ENCODE assay signal across 7 mouse cellular contexts in the genomic region with DNA sequence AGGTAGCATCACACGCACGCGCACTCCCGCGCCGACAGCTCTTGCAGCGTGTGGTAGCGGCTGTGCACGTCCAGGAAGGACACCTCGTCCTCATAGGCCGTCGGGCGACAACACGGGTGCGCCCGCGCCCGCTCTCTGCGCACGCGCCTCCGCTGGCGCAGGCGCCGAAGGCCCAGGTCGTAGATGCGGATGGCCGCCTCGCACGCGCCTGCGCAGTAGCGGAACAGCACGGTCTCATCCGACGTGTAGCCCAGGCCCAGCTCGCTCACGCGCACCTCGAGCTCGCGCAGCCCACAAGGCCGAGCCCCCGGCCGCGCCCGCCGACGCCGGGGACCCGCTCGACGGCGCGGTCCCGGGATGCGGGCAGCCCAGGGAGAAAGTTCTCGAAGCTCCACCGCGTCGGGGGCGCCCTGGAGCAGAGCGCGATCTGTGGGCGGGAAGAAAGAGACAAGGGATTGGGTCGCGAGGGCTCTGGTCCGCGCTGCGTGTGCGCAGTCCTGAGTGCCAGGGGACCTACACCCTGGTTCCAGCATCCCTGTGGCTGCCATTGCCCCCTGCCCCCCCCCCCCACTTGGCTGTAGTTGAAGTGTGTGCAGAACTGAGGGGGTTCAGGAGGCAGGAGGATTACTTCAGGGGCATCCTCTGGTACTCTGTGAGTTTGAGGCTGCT. TPM values are rescaled to one million over a fixed set of nuclear protein-coding genes. Genes with fewer than 3 reads are reported as not detected.
DNase-seq lines count a peak whose midpoint lies in the region; ATAC-seq and TF ChIP-seq lines count a peak whose summit lies in the region.

No protein-coding gene starts in this region.

- H3K27ac ChIP-seq in ES-E14 (ENCODE audit: insufficient read depth, low read depth, low read length, poor library complexity, severe bottlenecking) = no peak overlapping the region
- H3K27ac ChIP-seq in forebrain, postnatal 0 days (ENCODE audit: low read depth, low read length) = no peak overlapping the region
- H3K27ac ChIP-seq in limb, embryonic 10.5 days = peak overlapping the region; percentile 56
- H3K27ac ChIP-seq in midbrain, embryonic 15.5 days = no peak overlapping the region

- peak; percentile 91 for ATAC-seq in forebrain, postnatal 0 days
- ATAC-seq in midbrain, embryonic 15.5 days (replicated peaks) = peak; percentile 82

- in situ Hi-C loops in ES-E14 (cut with MboI; ENCODE audit: low sequenced_read_pairs in 2 of 2, unreplicated experiment in 2 of 2) = no loop called here

- no peak for TF ChIP-seq CTCF in E14TG2a.4 (conservative IDR thresholded peaks at IDR 0.05; ENCODE audit: low read length)
- no peak for TF ChIP-seq CTCF in forebrain, postnatal 0 days (IDR thresholded peaks at IDR 0.05; ENCODE audit: low read depth)

- H3K36me3 ChIP-seq in E14TG2a.4 (ENCODE audit: insufficient read depth, low read length) (no peaks in the 10 kb centered on the region), ES-E14 (ENCODE audit: control insufficient read depth, insufficient read depth, low read length, poor library complexity, severe bottlenecking) (no peaks in the 10 kb centered on the region)
- H3K36me3 ChIP-seq in forebrain, postnatal 0 days (ENCODE audit: insufficient read depth) = no peaks in the 10 kb centered on the region
- 0 out of 2 replicates have a peak, but pooled peaks cover 3% of the 10 kb centered on the region for H3K36me3 ChIP-seq in limb, embryonic 10.5 days
- no peaks in the 10 kb centered on the region for H3K36me3 ChIP-seq in midbrain, embryonic 15.5 days (replicated peaks)

- H3K9ac ChIP-seq in ES-E14 (ENCODE audit: insufficient read depth, low read depth, low read length, poor library complexity, severe bottlenecking) = peak overlapping the region; percentile 41
- H3K9ac ChIP-seq in forebrain, postnatal 0 days = no peak overlapping the region
- no peak overlapping the region for H3K9ac ChIP-seq in midbrain, embryonic 15.5 days

- no peak for DNase-seq in ES-E14 (ENCODE audit: low read depth, low spot score)
- DNase-seq in forebrain, postnatal 0 days = peak; percentile 86
- peak; percentile 70 for DNase-seq in limb, embryonic 10.5 days (ENCODE audit: low spot score)
- no peak for DNase-seq in spleen, postnatal 14 days (ENCODE audit: low spot score in 2 of 2)
- DNase-seq in ovary, postnatal 14 days (ENCODE audit: low spot score) = no peak

- WGBS in forebrain, postnatal 0 days = 23% methylated on average over 71 of the region's 71 CpGs
- WGBS in limb, embryonic 10.5 days = 22% methylated on average over 71 of the region's 71 CpGs
- 23% methylated on average over 71 of the region's 71 CpGs for WGBS in midbrain, embryonic 15.5 days

- peaks cover 91% of the 10 kb centered on the region for H3K27me3 ChIP-seq in E14TG2a.4 (ENCODE audit: insufficient read depth, low read length)
- peaks cover 39% of the 10 kb centered on the region for H3K27me3 ChIP-seq in forebrain, postnatal 0 days (ENCODE audit: insufficient read depth, low read length)
- peaks cover 75% of the 10 kb centered on the region for H3K27me3 ChIP-seq in limb, embryonic 10.5 days (ENCODE audit: low read depth, poor library complexity, severe bottlenecking)
- H3K27me3 ChIP-seq in midbrain, embryonic 15.5 days (replicated peaks) = peaks cover 49% of the 10 kb centered on the region

- H3K9me3 ChIP-seq in E14TG2a.4 (ENCODE audit: low read length) = no peaks in the 10 kb centered on the region
- H3K9me3 ChIP-seq in ES-E14 (ENCODE audit: control insufficient read depth, insufficient read depth, low read depth, low read length) = no peaks in the 10 kb centered on the region
- no peaks in the 10 kb centered on the region for H3K9me3 ChIP-seq in forebrain, postnatal 0 days (ENCODE audit: low read length)
- no peaks in the 10 kb centered on the region; the same call in 1 of the 2 replicates for H3K9me3 ChIP-seq in limb, embryonic 10.5 days (replicated peaks)
- no peaks in the 10 kb centered on the region for H3K9me3 ChIP-seq in midbrain, embryonic 15.5 days

- H3K4me1 ChIP-seq in E14TG2a.4 (replicated peaks; ENCODE audit: low read depth, low read length) (peaks cover 55% of the 10 kb centered on the region), ES-E14 (ENCODE audit: control insufficient read depth in 2 of 2, insufficient read depth in 2 of 2, low read length in 2 of 2, poor library complexity in 1 of 2) (peaks cover 0 to 29% of the 10 kb centered on the region in 2 experiments; a peak in 1 of 4 replicates)
- no peaks in the 10 kb centered on the region for H3K4me1 ChIP-seq in forebrain, postnatal 0 days (ENCODE audit: insufficient read depth)
- peaks cover 41% of the 10 kb centered on the region for H3K4me1 ChIP-seq in limb, embryonic 10.5 days
- H3K4me1 ChIP-seq in midbrain, embryonic 15.5 days = 0 out of 2 replicates have a peak, but pooled peaks cover 4% of the 10 kb centered on the region

- peak overlapping the region; percentile 39 for H3K4me2 ChIP-seq in forebrain, postnatal 0 days (ENCODE audit: low read depth)
- H3K4me2 ChIP-seq in midbrain, embryonic 15.5 days = peak overlapping the region; percentile 46

- H3K4me3 ChIP-seq in E14TG2a.4 (replicated peaks; ENCODE audit: low read length) = peak overlapping the region; percentile 66
- H3K4me3 ChIP-seq in ES-E14 (ENCODE audit: insufficient read depth in 1 of 2, low read depth in 1 of 2, low read length in 2 of 2, poor library complexity in 1 of 2, severe bottlenecking in 1 of 2) = peak overlapping the region; percentile 23 to 50; a peak in 2 of 4 replicates
- H3K4me3 ChIP-seq in forebrain, postnatal 0 days (ENCODE audit: low read depth, low read length) = peak overlapping the region; percentile 36
- H3K4me3 ChIP-seq in limb, embryonic 10.5 days = peak overlapping the region; percentile 32
- H3K4me3 ChIP-seq in midbrain, embryonic 15.5 days = peak overlapping the region; percentile 36

TF ChIP-seq in ES-E14, 5 proteins besides CTCF, POLR2A, EP300 and RAD21:
- peak; percentile 17; the same call in 1 of the 2 replicates for TF ChIP-seq HCFC1 (IDR thresholded peaks at IDR 0.05; ENCODE audit: borderline replicate concordance, insufficient read depth, low read length)
- no peak for TF ChIP-seq MAFK (IDR thresholded peaks at IDR 0.05; ENCODE audit: insufficient read depth, low read depth, low read length)
- no peak for TF ChIP-seq ZC3H11A (IDR thresholded peaks at IDR 0.05; ENCODE audit: borderline replicate concordance, low read depth, low read length)
- TF ChIP-seq CHD2 (IDR thresholded peaks at IDR 0.05; ENCODE audit: low read depth, low read length) = no peak
- no peak for TF ChIP-seq ZNF384 (IDR thresholded peaks at IDR 0.05; ENCODE audit: low read depth, low read length)
TF ChIP-seq in ES-E14: peak in this region for 1.

RNA-seq across cellular contexts. Expression of gene Nrtn, which starts 5.8 kb away (rescaled TPM):
- 8.4 and 17.7 TPM in 2 replicates for total RNA-seq in ES-E14 (2012; rRNA removed)
- 1.9 and 5.4 TPM in 2 replicates for total RNA-seq in forebrain, postnatal 0 days (2014; rRNA removed)
- polyA plus RNA-seq in forebrain, postnatal 0 days (2015; fragmentation: Nextera tagmentation; extraction: Ambion mirVana) = 2.7 and 2.8 TPM in 2 replicates
- polyA plus RNA-seq in limb, embryonic 10.5 days (2016; fragmentation: Nextera tagmentation; extraction: Ambion mirVana) = 10.8 and 12.7 TPM in 2 replicates
- polyA plus RNA-seq in midbrain, embryonic 15.5 days (2015; fragmentation: Nextera tagmentation; extraction: Ambion mirVana) = 4.1 and 4.6 TPM in 2 replicates

RNA-seq across cellular contexts. Expression of gene Dus3l, which starts 13.0 kb away (rescaled TPM):
- total RNA-seq in ES-E14 (2012; rRNA removed) = 70.2 and 108 TPM in 2 replicates
- 75.1 and 75.3 TPM in 2 replicates for total RNA-seq in forebrain, postnatal 0 days (2014; rRNA removed)
- 70.4 and 79.9 TPM in 2 replicates for polyA plus RNA-seq in forebrain, postnatal 0 days (2015; fragmentation: Nextera tagmentation; extraction: Ambion mirVana)
- 46.0 and 50.3 TPM in 2 replicates for polyA plus RNA-seq in limb, embryonic 10.5 days (2016; fragmentation: Nextera tagmentation; extraction: Ambion mirVana)
- 100.0 and 104 TPM in 2 replicates for polyA plus RNA-seq in midbrain, embryonic 15.5 days (2015; fragmentation: Nextera tagmentation; extraction: Ambion mirVana)

RNA-seq across cellular contexts. Expression of gene Prr22, which starts 18.5 kb away (rescaled TPM):
- total RNA-seq in ES-E14 (2012; rRNA removed) = 1.2 and 1.5 TPM in 2 replicates
- 0.69 and 0.71 TPM in 2 replicates for total RNA-seq in forebrain, postnatal 0 days (2014; rRNA removed)
- polyA plus RNA-seq in forebrain, postnatal 0 days (2015; fragmentation: Nextera tagmentation; extraction: Ambion mirVana) = 0.14 and 0.25 TPM in 2 replicates
- 1.5 and 2.2 TPM in 2 replicates for polyA plus RNA-seq in limb, embryonic 10.5 days (2016; fragmentation: Nextera tagmentation; extraction: Ambion mirVana)
- polyA plus RNA-seq in midbrain, embryonic 15.5 days (2015; fragmentation: Nextera tagmentation; extraction: Ambion mirVana) = 1.4 TPM in 2 replicates

RNA-seq across cellular contexts. Expression of gene Vmac, which starts 33.7 kb away (rescaled TPM):
- total RNA-seq in ES-E14 (2012; rRNA removed) = 7.7 and 8.4 TPM in 2 replicates
- total RNA-seq in forebrain, postnatal 0 days (2014; rRNA removed) = 23.2 and 33.7 TPM in 2 replicates
- 24.3 and 26.9 TPM in 2 replicates for polyA plus RNA-seq in forebrain, postnatal 0 days (2015; fragmentation: Nextera tagmentation; extraction: Ambion mirVana)
- polyA plus RNA-seq in limb, embryonic 10.5 days (2016; fragmentation: Nextera tagmentation; extraction: Ambion mirVana) = 12.8 and 15.5 TPM in 2 replicates
- polyA plus RNA-seq in midbrain, embryonic 15.5 days (2015; fragmentation: Nextera tagmentation; extraction: Ambion mirVana) = 15.5 and 18.2 TPM in 2 replicates

RNA-seq across cellular contexts. Expression of gene Ndufa11, which starts 34.0 kb away (rescaled TPM):
- 484 and 561 TPM in 2 replicates for total RNA-seq in ES-E14 (2012; rRNA removed)
- 191 TPM in 2 replicates for total RNA-seq in forebrain, postnatal 0 days (2014; rRNA removed)
- polyA plus RNA-seq in forebrain, postnatal 0 days (2015; fragmentation: Nextera tagmentation; extraction: Ambion mirVana) = 576 and 730 TPM in 2 replicates
- polyA plus RNA-seq in limb, embryonic 10.5 days (2016; fragmentation: Nextera tagmentation; extraction: Ambion mirVana) = 425 and 437 TPM in 2 replicates
- 516 and 531 TPM in 2 replicates for polyA plus RNA-seq in midbrain, embryonic 15.5 days (2015; fragmentation: Nextera tagmentation; extraction: Ambion mirVana)

Comparison
In these comparisons a context has a peak if more than half of its experiments do, and no peak if none do; other contexts are left out.
1. DNase-seq: peak in forebrain, postnatal 0 days (single experiment) and limb, embryonic 10.5 days (single experiment); none in ES-E14 (single experiment), spleen, postnatal 14 days (0 of 2) and ovary, postnatal 14 days (single experiment).
2. Peak in every context shown above with its lines, with median percentiles within 50 percentile points of each other: H3K4me3 ChIP-seq.